Mouse (Mus musculus) cerebellum, postnatal 14 days (tissue): ENCODE measurements at regions not wholly inside any gene's neighbourhood (a gene's known extent, or its start where the extent isn't known, plus 50 kb on each side); places are given as distances from the start of the nearest gene placed in this dataset.

Source experiments
- DNase-seq, 2 experiments: peaks; one replicate each; pipeline ENCODE4 v3.0.0; 2021; ENCODE audit warnings: mixed read lengths in 2 of 2

GRCm38 (mm10) chr4:87662876-87663275 is 370.3 kb downstream of the Mllt3 start:
- DNase-seq: no peak

DNA sequence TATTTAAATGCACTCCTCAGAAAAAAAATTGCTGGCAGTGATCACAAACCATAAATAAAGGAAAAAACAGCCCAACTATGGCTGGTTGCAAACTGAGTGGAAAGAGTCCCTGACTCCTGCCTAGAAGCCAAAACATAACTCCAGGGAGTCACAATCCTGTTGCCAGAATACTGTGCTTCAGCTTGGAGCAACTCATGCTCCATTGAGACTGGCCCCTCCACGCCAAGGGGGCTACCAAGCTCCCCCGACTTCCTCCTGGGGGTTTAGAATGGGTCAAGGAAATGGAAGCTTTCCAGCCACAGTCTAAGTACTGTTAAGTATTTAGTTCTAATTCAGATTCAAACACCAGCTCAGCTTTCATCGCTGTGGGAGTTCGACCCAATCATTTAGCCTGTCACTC is 374.8 kb downstream of the Mllt3 start:
- DNase-seq: no peak

DNA sequence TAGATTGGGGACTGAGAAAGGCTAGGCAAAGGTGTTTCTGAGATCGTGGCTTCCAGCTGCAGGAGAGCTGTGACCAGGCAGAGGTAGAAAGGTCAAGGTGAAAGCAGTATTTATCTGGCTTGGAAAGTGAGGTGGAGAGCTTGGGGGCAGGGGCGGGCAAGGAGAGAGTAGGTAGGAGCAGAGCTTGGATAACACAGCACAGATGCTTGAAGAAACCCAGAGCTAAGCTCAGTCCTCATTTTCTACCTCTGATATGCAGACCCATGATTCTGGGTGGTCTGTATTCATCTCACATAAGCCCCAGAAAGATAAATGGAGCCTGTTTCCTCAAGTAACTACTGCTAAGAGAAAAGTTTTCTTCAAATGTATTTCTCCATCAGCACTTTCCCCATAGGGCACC is 375.3 kb downstream of the Mllt3 start:
- DNase-seq: no peak

GRCm38 (mm10) chr4:87653440-87654165 is 379.6 kb downstream of the Mllt3 start:
- DNase-seq: no peak

DNA sequence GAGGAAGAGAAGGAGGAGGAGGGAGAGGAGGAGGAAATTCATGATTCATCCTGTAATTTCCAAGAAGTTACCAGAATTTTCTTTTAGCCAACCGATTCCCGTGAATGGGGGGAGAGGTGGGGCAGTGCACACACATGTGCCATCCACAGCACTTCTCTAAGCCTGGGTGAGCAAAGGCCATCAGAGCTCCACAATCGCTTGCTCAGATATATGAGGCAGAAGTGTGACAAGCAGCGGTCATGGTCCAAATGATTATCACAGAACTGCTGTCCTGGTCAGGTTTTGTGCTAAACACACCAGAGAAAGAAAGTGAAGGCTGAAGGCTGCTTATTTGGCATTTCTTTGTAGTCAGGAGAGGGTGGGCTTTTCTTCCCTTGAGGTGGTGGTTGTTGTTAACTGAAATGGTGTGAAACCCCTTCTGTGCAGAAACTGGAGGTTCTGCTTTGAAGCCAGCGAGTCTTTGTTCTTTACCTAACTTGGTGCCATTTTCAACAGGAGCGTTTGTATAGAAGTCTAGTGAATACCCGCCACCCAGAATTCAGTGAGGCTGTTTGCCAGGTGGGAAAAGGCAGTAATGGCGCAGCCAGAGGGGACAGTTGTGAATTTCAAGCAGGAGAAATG is 380.7 kb downstream of the Mllt3 start:
- DNase-seq: no peak

GRCm38 (mm10) chr4:87651275-87651674 is 381.9 kb downstream of the Mllt3 start:
- peak; percentile 47 to 67 for DNase-seq

DNA sequence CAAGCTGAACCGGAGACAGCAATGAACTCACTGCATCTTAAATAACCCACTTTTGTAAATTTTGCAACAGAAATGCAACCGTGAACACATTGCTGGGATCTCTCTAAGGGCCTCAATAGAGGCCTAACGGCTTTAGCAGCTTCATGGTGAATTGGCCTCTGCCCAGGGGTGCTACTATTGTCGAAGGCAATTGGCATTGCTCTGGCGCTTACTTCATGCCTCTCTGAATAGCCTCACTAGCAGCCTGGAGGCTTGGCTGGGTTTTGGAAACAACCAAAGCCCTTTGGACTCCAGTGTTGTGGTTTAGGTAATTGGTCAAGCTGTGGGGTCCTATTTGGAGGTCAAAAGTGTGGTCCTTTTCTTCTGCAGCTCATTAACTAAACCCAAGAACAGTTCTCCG is 382.3 kb downstream of the Mllt3 start:
- DNase-seq: peak; percentile 65 to 73

DNA sequence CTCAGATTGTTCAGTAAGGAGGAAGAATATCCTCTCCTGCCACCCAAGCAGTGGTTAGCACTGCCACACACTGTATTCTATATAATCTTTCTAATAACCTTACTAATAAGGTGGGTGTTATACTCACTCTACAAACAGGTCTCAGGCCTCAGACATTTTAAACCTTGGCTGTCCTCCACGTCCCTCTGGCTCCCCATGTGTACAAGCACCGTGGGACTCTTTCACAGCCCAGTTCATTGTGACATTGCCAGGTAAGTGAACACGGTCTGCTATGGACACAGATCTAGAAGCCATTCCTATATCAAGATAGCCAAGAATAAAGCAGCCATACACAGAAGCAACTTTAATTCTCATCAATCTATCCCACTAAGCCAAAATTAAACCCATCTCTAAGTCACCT is 382.8 kb downstream of the Mllt3 start:
- peak; percentile 34 to 67 for DNase-seq

GRCm38 (mm10) chr4:87648919-87649318 is 384.2 kb downstream of the Mllt3 start:
- no peak for DNase-seq

DNA sequence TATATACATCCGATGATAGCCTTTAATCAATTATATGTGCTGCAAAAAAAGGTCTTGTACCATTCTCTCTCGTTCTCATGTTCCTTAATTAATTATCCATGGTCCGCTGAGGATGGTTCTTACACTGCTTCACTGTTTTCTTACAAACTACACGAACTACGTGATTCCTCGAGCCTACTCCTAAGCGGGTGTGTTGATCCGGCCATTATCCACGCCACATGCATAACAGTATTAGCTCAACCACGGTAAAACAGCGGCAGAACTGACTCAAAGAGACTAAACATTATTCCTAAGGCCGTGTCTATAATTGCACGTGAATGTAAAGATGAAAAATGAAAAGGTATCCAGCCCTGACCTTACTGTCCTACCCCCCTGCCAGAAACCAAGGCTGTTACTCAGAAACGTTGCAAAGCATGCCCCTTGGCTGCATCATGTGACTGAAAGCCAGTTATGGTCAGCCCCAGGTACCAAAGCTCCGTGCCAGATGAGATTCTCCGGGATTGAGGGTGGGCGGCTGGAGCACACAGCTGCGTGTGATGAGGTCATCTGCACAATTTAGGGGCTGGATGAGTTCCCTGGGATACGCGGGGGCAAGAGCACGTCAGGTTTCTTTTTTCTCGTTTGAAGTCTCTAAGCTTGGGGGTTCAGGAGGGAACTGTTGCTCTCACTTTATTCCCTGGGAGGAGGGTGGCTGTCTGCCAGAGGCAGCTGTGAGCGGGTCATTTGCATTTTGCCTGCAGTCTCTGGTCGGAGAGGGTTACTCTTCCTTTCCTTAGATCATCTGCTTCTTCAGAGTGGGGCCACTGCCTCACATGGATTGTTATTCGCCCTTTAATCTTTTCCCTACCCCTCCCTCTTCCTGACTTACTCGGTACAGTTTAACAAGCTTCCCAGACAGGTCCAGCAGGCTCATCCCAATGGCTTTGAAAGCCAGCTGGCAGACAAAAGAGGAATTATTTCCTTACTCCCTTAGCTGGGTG is 384.9 kb downstream of the Mllt3 start:
- peak; percentile 56 to 64 for DNase-seq

- no peak for DNase-seq
Observed at GRCm38 (mm10) chr4:87642002-87642401, 391.2 kb downstream of the Mllt3 start.

DNA sequence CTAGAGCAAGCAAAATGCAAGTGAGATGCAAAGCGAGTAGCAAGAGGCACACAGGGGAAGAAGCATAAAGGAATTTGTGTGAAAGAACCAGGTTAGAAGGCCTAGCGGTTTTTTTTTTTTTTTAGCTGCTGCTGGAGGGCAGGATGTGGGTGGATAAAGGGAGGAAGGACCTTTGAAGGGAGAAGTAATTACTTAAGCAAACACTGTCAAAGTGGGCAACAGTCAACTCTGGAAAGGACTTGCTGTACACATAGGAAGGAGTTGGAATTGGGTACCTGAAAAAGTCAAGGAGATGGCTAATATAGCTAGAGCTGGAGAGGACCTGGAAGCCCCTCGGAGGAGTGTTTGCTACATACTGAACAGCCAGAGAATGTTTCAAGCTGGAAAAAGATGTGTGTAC is 391.6 kb downstream of the Mllt3 start:
- no peak for DNase-seq

DNA sequence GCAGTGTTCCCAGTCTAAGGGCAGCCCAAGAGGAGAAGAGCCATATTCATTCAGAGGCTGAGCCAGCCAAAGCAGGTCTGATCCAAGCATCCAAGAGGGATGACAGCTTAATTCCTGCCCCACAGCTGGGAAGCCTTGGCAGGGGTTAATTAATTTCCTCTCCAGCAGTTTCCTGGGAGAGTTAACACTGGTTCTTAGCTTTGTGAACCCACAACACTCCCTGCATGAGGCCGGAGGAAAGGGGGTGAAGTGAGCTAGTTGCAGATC is 394.9 kb downstream of the Mllt3 start:
- DNase-seq: no peak

GRCm38 (mm10) chr4:87637629-87638379 is 395.4 kb downstream of the Mllt3 start:
- DNase-seq: no peak

GRCm38 (mm10) chr4:87611116-87611515 is 380.8 kb upstream of the Slc24a2 start:
- DNase-seq: no peak

DNA sequence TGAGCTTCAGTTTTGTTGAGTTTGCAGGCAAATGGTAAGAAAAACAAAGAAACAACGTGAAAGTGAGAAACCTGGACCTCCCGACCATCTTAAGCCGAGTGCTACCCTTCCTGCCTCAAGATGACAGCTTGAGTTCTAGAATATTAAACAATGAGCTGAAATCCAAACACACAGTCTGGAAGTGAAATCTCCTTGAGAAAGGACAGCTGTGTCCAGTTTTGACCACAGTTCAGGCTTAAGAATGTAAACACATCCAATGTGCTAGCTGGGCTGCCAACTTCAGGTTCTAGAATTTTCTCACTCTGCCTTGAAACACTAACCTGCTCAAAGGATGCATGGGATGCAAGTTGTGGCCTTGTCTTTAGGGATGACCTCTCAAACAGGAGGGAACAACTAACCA is 363.4 kb upstream of the Slc24a2 start:
- no peak for DNase-seq

DNA sequence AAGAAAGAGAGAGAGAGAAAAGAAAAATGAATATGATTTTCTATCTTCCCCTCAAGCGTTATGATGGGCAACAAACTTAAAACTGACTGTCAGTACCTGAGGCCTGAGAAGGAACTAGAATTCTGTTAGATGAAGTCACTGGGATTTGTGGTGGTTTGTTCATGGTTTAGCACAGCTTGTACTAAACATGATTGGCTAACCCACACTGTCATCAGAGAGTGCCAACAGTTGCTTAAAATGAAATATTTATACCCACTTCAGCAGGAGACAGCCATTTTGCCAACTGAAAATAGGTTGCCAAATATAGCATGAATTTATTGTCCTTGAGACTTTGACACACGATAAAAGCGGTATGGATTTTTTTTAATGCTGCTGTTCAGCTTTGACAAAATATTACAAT is 360.5 kb upstream of the Slc24a2 start:
- no peak for DNase-seq

DNA sequence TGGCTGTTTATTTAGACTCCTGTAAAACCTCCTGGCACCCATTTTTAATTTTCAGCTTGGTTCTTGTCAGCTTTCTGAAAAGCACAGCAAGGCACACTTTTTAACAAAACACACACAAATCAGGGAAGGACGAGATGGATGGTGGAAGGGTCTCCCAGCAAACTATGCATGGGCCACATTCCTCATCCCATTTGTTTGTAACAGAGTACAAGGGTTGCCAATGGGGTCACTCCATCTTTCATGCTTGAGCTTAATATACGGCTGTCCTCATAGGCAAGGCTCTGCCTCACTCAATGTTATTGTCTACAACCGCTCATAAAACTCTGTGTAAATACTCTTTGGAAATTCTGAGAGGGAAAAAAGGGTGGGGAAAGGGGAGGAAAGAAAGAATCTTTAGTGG is 347.9 kb upstream of the Slc24a2 start:
- DNase-seq: no peak

DNA sequence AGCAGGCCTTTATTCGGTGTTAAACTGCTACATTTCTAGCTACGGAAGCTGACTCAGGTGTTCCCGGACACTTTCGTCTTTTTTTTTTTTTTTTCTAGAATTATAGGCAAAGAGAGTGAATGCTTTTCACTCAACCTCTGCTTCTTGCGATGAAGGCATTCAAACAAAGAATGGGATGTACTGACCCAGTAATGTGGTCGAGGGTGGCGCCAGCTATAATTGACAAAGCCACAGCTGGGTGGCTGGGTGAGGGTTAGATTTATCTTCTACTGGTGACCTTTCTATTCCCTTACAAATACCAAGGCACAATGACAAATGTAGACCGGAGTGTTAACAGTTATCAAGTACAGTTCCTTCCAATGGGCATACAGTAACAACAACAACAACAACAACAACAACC is 340.7 kb upstream of the Slc24a2 start:
- no peak for DNase-seq

DNA sequence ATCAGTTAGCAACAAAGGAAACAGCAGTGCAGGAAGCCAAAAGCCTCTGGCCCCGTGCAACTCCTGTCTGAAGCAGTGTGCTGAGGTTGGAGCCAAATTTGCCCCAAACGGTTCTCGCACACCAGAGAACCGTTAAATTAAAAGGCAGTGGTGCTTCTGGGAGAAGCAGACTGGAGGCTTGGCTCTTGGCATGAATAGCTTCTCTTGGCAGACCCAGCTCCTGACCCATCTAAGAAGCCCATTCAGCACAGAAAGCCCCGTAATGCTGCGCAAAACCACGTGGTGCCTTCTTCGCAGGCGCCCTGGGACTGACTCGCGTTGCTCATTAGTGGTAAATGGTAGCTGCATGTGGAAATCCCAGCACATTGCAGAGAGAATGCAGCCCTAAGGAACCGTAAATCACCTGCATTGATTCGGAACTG is 340.2 kb upstream of the Slc24a2 start:
- peak; percentile 51 to 70 for DNase-seq

DNA sequence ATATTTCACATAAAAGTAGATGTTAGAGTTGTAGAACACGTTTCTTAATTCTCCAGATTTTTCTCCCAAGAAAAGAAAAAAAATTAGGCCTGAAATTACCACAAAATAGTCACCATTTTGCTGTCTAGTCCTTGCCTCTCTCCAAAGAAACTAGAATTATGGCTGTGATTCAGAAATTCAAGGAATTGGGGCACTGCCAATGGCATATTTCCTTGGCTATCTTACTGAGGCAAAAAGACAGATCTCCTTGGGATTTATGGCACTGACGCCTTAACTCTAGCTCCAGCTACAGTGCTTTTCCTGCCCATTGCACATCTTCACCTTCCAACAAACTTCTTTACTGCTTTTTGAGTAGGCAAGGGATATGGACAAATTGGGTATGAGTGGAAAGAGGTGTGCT is 336.3 kb upstream of the Slc24a2 start:
- DNase-seq: peak; percentile 50 to 68

DNA sequence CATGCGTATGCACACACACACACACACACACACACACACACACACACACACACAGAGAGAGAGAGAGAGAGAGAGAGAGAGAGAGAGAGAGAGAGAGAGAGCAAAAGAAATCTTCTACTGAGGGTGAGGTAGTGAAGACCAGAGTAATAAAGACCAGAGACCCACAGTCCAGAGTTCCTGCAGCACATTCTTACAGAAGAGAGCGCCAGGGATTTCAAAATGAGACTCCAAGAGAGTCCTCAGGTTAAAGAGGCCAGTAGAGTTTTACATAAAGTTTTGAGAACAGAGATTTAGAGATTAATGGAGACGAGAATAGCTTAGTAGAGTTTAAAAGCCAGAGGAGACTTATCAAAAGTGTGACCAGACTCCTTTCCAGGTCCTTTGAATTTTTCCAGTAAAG is 324.6 kb upstream of the Slc24a2 start:
- DNase-seq: no peak
